Mouse (Mus musculus): ENCODE measurements around the gene Zfp428. TPM values are rescaled to one million over a fixed set of nuclear protein-coding genes. Genes with fewer than 3 reads are reported as not detected.

Zfp428 gene
- polyA plus RNA-seq (2012; rRNA removed) = 9.5 and 17.1 TPM in 2 replicates

- Histone ChIP-seq H3K36me3 (ENCODE audit: control insufficient read depth, insufficient read depth, low read length) (no peaks in the 10 kb centered on the region), H3K4me3 (ENCODE audit: insufficient read depth, low read depth, low read length) (peak within 1 kb of the TSS; percentile 90), H3K27ac (ENCODE audit: insufficient read depth, low read depth, low read length) (peak within 1 kb of the TSS; percentile 90), H3K27me3 (replicated peaks; ENCODE audit: control insufficient read depth, insufficient read depth, low read length) (no peaks in the 10 kb centered on the region), H3K4me1 (ENCODE audit: control insufficient read depth, insufficient read depth, low read length) (peaks cover 11% of the 10 kb centered on the region; the same call in 1 of the 2 replicates)
- WGBS = under 1% methylated on average over 84 of the region's 84 CpGs
- DNase-seq = peak; percentile 92
- TF ChIP-seq CTCF (conservative IDR thresholded peaks at IDR 0.05; ENCODE audit: insufficient read depth, insufficient read length, low read depth, low read length) (no peak), POLR2A (IDR thresholded peaks at IDR 0.05; ENCODE audit: low read depth, low read length) (no peak)
These were observed at the start of gene Zfp428 for GRCm38 (mm10) chr7:24506838-24507725. Gene Zfp428, plus strand, starts transcription at chr7:24507006.

GRCm38 (mm10) chr7:24457726-24458370, 49.0 kb upstream of the Zfp428 start:
- no peaks in the 10 kb centered on the region for H3K36me3 ChIP-seq (ENCODE audit: control insufficient read depth, insufficient read depth, low read length)
- no peak overlapping the region for H3K27ac ChIP-seq (ENCODE audit: insufficient read depth, low read depth, low read length)
- H3K4me3 ChIP-seq (ENCODE audit: insufficient read depth, low read depth, low read length) = no peak overlapping the region
- WGBS = 71% methylated on average over 10 of the region's 10 CpGs
- TF ChIP-seq POLR2A (IDR thresholded peaks at IDR 0.05; ENCODE audit: low read depth, low read length) (no peak), CTCF (conservative IDR thresholded peaks at IDR 0.05; ENCODE audit: insufficient read depth, insufficient read length, low read depth, low read length) (no peak)
- 0 out of 2 replicates have a peak, but pooled peaks cover 11% of the 10 kb centered on the region for H3K4me1 ChIP-seq (ENCODE audit: control insufficient read depth, insufficient read depth, low read length)
- no peaks in the 10 kb centered on the region for H3K27me3 ChIP-seq (replicated peaks; ENCODE audit: control insufficient read depth, insufficient read depth, low read length)
- no peak for DNase-seq

- H3K4me3 ChIP-seq (ENCODE audit: insufficient read depth, low read depth, low read length) = no peak overlapping the region
- no peak for TF ChIP-seq CTCF (conservative IDR thresholded peaks at IDR 0.05; ENCODE audit: insufficient read depth, insufficient read length, low read depth, low read length)
- no peak for TF ChIP-seq POLR2A (IDR thresholded peaks at IDR 0.05; ENCODE audit: low read depth, low read length)
- DNase-seq = no peak
- H3K27me3 ChIP-seq (replicated peaks; ENCODE audit: control insufficient read depth, insufficient read depth, low read length) = no peaks in the 10 kb centered on the region
- H3K4me1 ChIP-seq (ENCODE audit: control insufficient read depth, insufficient read depth, low read length) = 0 out of 2 replicates have a peak, but pooled peaks cover 11% of the 10 kb centered on the region
- H3K36me3 ChIP-seq (ENCODE audit: control insufficient read depth, insufficient read depth, low read length) = no peaks in the 10 kb centered on the region
- 53% methylated on average over 5 of the region's 5 CpGs for WGBS
- H3K27ac ChIP-seq (ENCODE audit: insufficient read depth, low read depth, low read length) = peak overlapping the region; percentile 6; the same call in 1 of the 2 replicates
These were observed 47.4 kb upstream of the Zfp428 start for GRCm38 (mm10) chr7:24459440-24459839.

- TF ChIP-seq POLR2A (IDR thresholded peaks at IDR 0.05; ENCODE audit: low read depth, low read length) (no peak), CTCF (conservative IDR thresholded peaks at IDR 0.05; ENCODE audit: insufficient read depth, insufficient read length, low read depth, low read length) (no peak)
- Histone ChIP-seq H3K4me3 (ENCODE audit: insufficient read depth, low read depth, low read length) (no peak overlapping the region), H3K4me1 (ENCODE audit: control insufficient read depth, insufficient read depth, low read length) (0 out of 2 replicates have a peak, but pooled peaks cover 11% of the 10 kb centered on the region), H3K36me3 (ENCODE audit: control insufficient read depth, insufficient read depth, low read length) (no peaks in the 10 kb centered on the region), H3K27ac (ENCODE audit: insufficient read depth, low read depth, low read length) (peak overlapping the region; percentile 6; the same call in 1 of the 2 replicates), H3K27me3 (replicated peaks; ENCODE audit: control insufficient read depth, insufficient read depth, low read length) (no peaks in the 10 kb centered on the region)
- DNase-seq = peak; percentile 50
- WGBS = 39% methylated on average over 3 of the region's 3 CpGs
These were observed 47.0 kb upstream of the Zfp428 start for GRCm38 (mm10) chr7:24459843-24460242.

- H3K27ac ChIP-seq (ENCODE audit: insufficient read depth, low read depth, low read length) = peak overlapping the region; percentile 65
- no peak for TF ChIP-seq POLR2A (IDR thresholded peaks at IDR 0.05; ENCODE audit: low read depth, low read length)
- TF ChIP-seq CTCF (conservative IDR thresholded peaks at IDR 0.05; ENCODE audit: insufficient read depth, insufficient read length, low read depth, low read length) = no peak
- H3K4me3 ChIP-seq (ENCODE audit: insufficient read depth, low read depth, low read length) = no peak overlapping the region
- DNase-seq = peak; percentile 93
- 17% methylated on average over 14 of the region's 14 CpGs for WGBS
- H3K4me1 ChIP-seq (ENCODE audit: control insufficient read depth, insufficient read depth, low read length) = 0 out of 2 replicates have a peak, but pooled peaks cover 11% of the 10 kb centered on the region
- no peaks in the 10 kb centered on the region for H3K27me3 ChIP-seq (replicated peaks; ENCODE audit: control insufficient read depth, insufficient read depth, low read length)
- no peaks in the 10 kb centered on the region for H3K36me3 ChIP-seq (ENCODE audit: control insufficient read depth, insufficient read depth, low read length)
These were observed 45.3 kb upstream of the Zfp428 start for GRCm38 (mm10) chr7:24461376-24462051.

GRCm38 (mm10) chr7:24462388-24463319, 44.2 kb upstream of the Zfp428 start, which contains the start of gene Plaur:
Gene Plaur, plus strand, starts transcription at chr7:24462484.
- WGBS = 3% methylated on average over 27 of the region's 27 CpGs
- peak; percentile 69 for DNase-seq
- TF ChIP-seq POLR2A (IDR thresholded peaks at IDR 0.05; ENCODE audit: low read depth, low read length) (no peak), CTCF (conservative IDR thresholded peaks at IDR 0.05; ENCODE audit: insufficient read depth, insufficient read length, low read depth, low read length) (no peak)
- Histone ChIP-seq H3K27ac (ENCODE audit: insufficient read depth, low read depth, low read length) (peak within 1 kb of the TSS; percentile 70), H3K27me3 (replicated peaks; ENCODE audit: control insufficient read depth, insufficient read depth, low read length) (no peaks in the 10 kb centered on the region), H3K4me1 (ENCODE audit: control insufficient read depth, insufficient read depth, low read length) (0 out of 2 replicates have a peak, but pooled peaks cover 11% of the 10 kb centered on the region), H3K4me3 (ENCODE audit: insufficient read depth, low read depth, low read length) (peak within 1 kb of the TSS; percentile 37), H3K36me3 (ENCODE audit: control insufficient read depth, insufficient read depth, low read length) (no peaks in the 10 kb centered on the region)
